Mouse (Mus musculus) embryonic facial prominence, embryonic 11.5 days (tissue): ENCODE data around the gene Ppm1h. TPM values are rescaled to one million over a fixed set of nuclear protein-coding genes. Genes with fewer than 3 reads are reported as not detected.
"Not testable (repeated sequence)": the region's sequence is repeated elsewhere in the genome, so short reads cannot be mapped to it uniquely, and the experiment has no call there.

ENCODE experiments used
- ATAC-seq: fragments of 200-750 bp; cut with Nextera tagmentation; replicated peaks from 2 replicates; pipeline ENCODE4 v1.8.0; 2017; ENCODE audit warnings: low read depth; ENCODE audit not compliant: insufficient number of reproducible peaks, low FRiP score, low TSS enrichment
- DNase-seq: peaks from one replicate; pipeline ENCODE4 v3.0.0-alpha.2; 2015; ENCODE audit warnings: low spot score
- H3K27ac ChIP-seq: fragments of 300-500 bp; sonication (generic); replicated peaks from 2 replicates; pipeline ENCODE4 v1.5.1; 2014; ENCODE audit warnings: mild to moderate bottlenecking, low read depth, low read length, control low read depth
- H3K27me3 ChIP-seq: fragments of 300-500 bp; sonication (generic); 2 replicates; pipeline ENCODE4 v1.6.1; 2014; ENCODE audit warnings: mild to moderate bottlenecking, low read length, moderate library complexity, mixed read lengths; ENCODE audit not compliant: control insufficient read depth, insufficient read depth
- H3K36me3 ChIP-seq: fragments of 300-500 bp; sonication (generic); replicated peaks from 2 replicates; pipeline ENCODE4 v1.6.1; 2014; ENCODE audit warnings: low read depth, mild to moderate bottlenecking, low read length, moderate library complexity, mixed read lengths; ENCODE audit not compliant: control insufficient read depth, insufficient read depth
- H3K4me1 ChIP-seq: fragments of 300-500 bp; sonication (generic); 2 replicates; pipeline ENCODE4 v1.6.1; 2014; ENCODE audit warnings: low read length, mixed read lengths; ENCODE audit not compliant: control insufficient read depth, insufficient read depth
- H3K4me2 ChIP-seq: fragments of 300-500 bp; sonication (generic); 2 replicates; pipeline ENCODE4 v1.6.1; 2014; ENCODE audit warnings: low read depth, mild to moderate bottlenecking, control low read depth, low read length, moderate library complexity
- H3K4me3 ChIP-seq: fragments of 300-500 bp; sonication (generic); 2 replicates; pipeline ENCODE4 v1.5.1; 2014; ENCODE audit warnings: low read depth, low read length, control low read depth
- H3K9ac ChIP-seq: fragments of 300-500 bp; sonication (generic); replicated peaks from 2 replicates; pipeline ENCODE4 v1.6.1; 2014; ENCODE audit warnings: mild to moderate bottlenecking, control low read depth, low read length
- H3K9me3 ChIP-seq: fragments of 300-500 bp; sonication (generic); replicated peaks from 2 replicates; pipeline ENCODE4 v1.6.1; 2016; ENCODE audit warnings: mild to moderate bottlenecking, low read length, inconsistent platforms, mixed read lengths; ENCODE audit not compliant: control insufficient read depth
- WGBS: fragments of 180-500 bp; shearing (Covaris S2); extraction: QIAGEN DNeasy Blood & Tissue Kit; methylation state at CpG from one replicate; pipeline ENCODE4 v1.1.7; 2014; 5-methylcytosine and 5-hydroxymethylcytosine counted together
- polyA plus RNA-seq: library from polyadenylated mRNA; unstranded; fragments of >200 nt; fragmentation: Nextera tagmentation; extraction: Ambion mirVana; gene quantifications from 2 replicates; pipeline ENCODE4 v1.2.1, GENCODE M21; 2014

Gene Ppm1h
- polyA plus RNA-seq, 1 experiment from 2014 or later, result 4.5 TPM

DNA sequence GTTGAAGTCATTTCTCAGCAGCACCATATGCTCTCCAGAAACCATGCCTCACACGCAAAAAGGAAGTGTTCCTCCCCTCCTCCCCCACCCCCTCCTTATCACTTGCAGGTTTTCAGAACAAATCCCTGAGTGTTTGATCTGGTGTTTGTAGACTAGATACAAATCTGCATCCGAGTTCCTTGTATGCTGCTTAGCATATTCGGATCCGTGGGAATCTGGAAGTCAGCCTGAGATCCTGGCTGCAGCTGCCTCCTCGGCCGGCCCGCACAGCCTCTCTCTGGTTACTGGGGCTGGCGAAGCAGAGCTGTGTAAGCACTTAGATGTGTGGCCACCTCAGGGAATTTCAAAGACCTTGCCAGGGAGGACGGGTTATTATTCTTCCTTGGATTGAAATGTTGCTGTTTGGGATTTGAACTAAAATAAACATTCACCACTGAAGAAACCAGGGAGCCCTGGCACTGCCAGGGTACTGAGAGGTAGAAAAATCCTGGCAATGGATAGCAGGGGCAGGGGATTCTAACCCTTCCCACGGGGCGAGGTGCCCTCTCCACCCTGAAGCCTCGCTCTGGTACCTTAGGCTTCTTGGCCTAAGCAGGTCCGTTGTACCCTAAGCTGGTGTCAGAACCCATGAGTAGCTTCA is 252.8 kb downstream of the Ppm1h start:
- peak; percentile 53 for DNase-seq
- Histone ChIP-seq H3K9me3 (no peaks in the 10 kb centered on the region), H3K9ac (peak overlapping the region; percentile 25; the same call in 1 of the 2 replicates), H3K27ac (no peak overlapping the region; the same call in 1 of the 2 replicates), H3K4me3 (no peak overlapping the region), H3K27me3 (no peaks in the 10 kb centered on the region), H3K36me3 (no peaks in the 10 kb centered on the region), H3K4me2 (no peak overlapping the region), H3K4me1 (peaks cover 11% of the 10 kb centered on the region; the same call in 1 of the 2 replicates)
- 0 out of 2 replicates have a peak, but pooled peaks have one; percentile 10 for ATAC-seq
- 13% methylated on average over 13 of the region's 13 CpGs for WGBS

GRCm38 (mm10) chr10:122931851-122932550 is 253.4 kb downstream of the Ppm1h start:
- H3K27ac ChIP-seq, result no peak overlapping the region
- H3K4me2 ChIP-seq, result no peak overlapping the region
- H3K27me3 ChIP-seq, result no peaks in the 10 kb centered on the region
- WGBS, result 60% methylated on average over 10 of the region's 10 CpGs
- no peaks in the 10 kb centered on the region for H3K9me3 ChIP-seq
- ATAC-seq (peak; percentile 50; the same call in 1 of the 2 replicates), DNase-seq (no peak)
- H3K4me1 ChIP-seq, result peaks cover 11% of the 10 kb centered on the region; the same call in 1 of the 2 replicates
- H3K4me3 ChIP-seq, result no peak overlapping the region
- H3K36me3 ChIP-seq, result no peaks in the 10 kb centered on the region
- H3K9ac ChIP-seq, result 0 out of 2 replicates have a peak overlapping the region, but pooled peaks have one; percentile 25

- no peak for ATAC-seq
- DNase-seq, result no peak
- H3K4me1 ChIP-seq, result peaks cover 11% of the 10 kb centered on the region; the same call in 1 of the 2 replicates
Measured at GRCm38 (mm10) chr10:122933053-122933838, 254.7 kb downstream of the Ppm1h start.

GRCm38 (mm10) chr10:122935406-122935805 is 256.8 kb downstream of the Ppm1h start:
- H3K4me2 ChIP-seq, ATAC-seq, H3K9ac ChIP-seq, H3K4me1 ChIP-seq, H3K9me3 ChIP-seq, H3K27me3 ChIP-seq, DNase-seq, H3K27ac ChIP-seq, H3K4me3 ChIP-seq, H3K36me3 ChIP-seq: not testable (repeated sequence)
- no CpG with 5 or more reads among the region's 4 CpGs for WGBS

More at GRCm38 (mm10) chr10:122933053-122933838, 254.7 kb downstream of the Ppm1h start:
- Histone ChIP-seq H3K9ac (no peak overlapping the region), H3K27ac (no peak overlapping the region), H3K4me2 (no peak overlapping the region), H3K9me3 (no peaks in the 10 kb centered on the region), H3K36me3 (no peaks in the 10 kb centered on the region), H3K27me3 (no peaks in the 10 kb centered on the region), H3K4me3 (no peak overlapping the region)
- WGBS, result 74% methylated on average over 15 of the region's 15 CpGs

DNA sequence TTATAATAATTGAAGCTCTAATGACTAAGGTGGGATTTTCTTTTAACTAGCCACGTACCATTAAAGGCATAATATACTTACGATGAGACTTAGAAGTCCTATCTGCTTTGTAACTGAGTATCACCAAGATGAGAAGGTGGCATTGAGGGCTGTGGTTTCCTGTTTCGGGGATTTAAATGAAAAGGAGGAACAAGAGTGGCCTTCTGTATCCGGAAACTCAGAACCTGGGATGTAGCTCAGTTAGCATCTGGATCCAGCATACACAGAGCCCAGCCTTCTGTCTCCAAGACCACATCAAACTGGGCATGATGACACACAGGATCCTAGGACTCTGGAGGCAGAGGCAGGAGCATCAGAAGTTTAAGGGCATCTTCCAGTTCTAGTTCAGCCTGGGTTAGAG is 258.8 kb downstream of the Ppm1h start:
- H3K27me3 ChIP-seq, H3K4me1 ChIP-seq, H3K9me3 ChIP-seq, H3K27ac ChIP-seq, H3K9ac ChIP-seq, ATAC-seq, H3K4me2 ChIP-seq, DNase-seq, H3K36me3 ChIP-seq, H3K4me3 ChIP-seq: not testable (repeated sequence)
- no CpG with 5 or more reads among the region's 4 CpGs for WGBS

DNA sequence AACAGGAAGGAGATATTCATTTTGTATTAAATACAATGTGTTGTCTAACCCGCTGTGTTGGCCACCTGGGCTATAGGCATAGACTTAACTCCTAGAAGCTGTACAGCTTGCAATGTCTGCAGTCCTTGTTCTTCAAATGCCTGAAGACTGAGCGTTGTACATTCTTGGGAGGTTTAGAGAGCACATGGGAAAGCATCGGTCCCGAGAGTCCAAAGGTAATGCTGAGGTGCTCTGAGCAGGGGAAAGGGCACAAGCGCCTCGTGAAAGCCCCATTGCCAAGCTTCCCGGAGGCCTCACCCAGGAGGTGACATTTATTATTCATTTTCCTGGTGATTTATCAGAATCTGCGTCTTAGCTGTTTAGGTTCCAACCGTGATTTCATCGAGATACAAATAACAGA is 261.0 kb downstream of the Ppm1h start:
- WGBS, result 93% methylated on average over 10 of the region's 10 CpGs
- Histone ChIP-seq H3K4me3 (no peak overlapping the region), H3K27me3 (no peaks in the 10 kb centered on the region), H3K27ac (no peak overlapping the region), H3K4me2 (no peak overlapping the region), H3K36me3 (no peaks in the 10 kb centered on the region), H3K9me3 (no peaks in the 10 kb centered on the region), H3K4me1 (no peaks in the 10 kb centered on the region), H3K9ac (no peak overlapping the region)
- ATAC-seq (no peak), DNase-seq (no peak)

- Histone ChIP-seq H3K4me3 (no peak overlapping the region), H3K36me3 (no peaks in the 10 kb centered on the region), H3K4me2 (no peak overlapping the region), H3K9me3 (no peaks in the 10 kb centered on the region), H3K4me1 (no peaks in the 10 kb centered on the region), H3K27me3 (no peaks in the 10 kb centered on the region), H3K27ac (no peak overlapping the region), H3K9ac (no peak overlapping the region)
- DNase-seq (no peak), ATAC-seq (no peak)
- whole genome bisulfite sequencing, result 81% methylated on average over 7 of the region's 7 CpGs
Measured at GRCm38 (mm10) chr10:122942771-122943170, 264.2 kb downstream of the Ppm1h start.
